In the genomic region with DNA sequence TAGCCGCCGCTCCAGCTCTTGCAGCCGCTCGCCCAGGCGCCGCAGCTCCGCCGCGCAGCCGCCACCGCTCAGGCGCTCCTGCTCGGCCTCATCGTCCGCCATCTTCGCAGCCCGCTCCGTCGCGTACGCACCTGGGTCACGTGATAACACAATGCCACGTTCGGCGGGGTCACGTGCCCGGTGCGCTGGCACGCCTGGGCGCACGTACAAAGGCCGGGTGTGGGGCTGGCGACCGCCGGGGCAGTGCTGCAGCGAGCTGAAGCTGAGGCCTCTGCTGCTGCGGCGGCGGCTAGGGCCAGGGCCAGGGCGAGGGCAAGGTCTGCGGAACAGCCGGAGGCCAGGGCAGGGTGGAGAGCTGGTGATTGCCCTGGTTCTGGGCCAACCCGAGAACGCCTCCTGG, we compare ENCODE assay signal across 8 mouse cellular contexts. TPM values are rescaled to one million over a fixed set of nuclear protein-coding genes. Genes with fewer than 3 reads are reported as not detected.
DNase-seq lines count a peak whose midpoint lies in the region; ATAC-seq and TF ChIP-seq lines count a peak whose summit lies in the region.

A gene (minus strand): TSS at position 143 of the 400 bp plus-strand sequence.

- peak; percentile 94; the same call in 1 of the 2 replicates for TF ChIP-seq POLR2A in olfactory bulb, adult 2 months (IDR thresholded peaks at IDR 0.05; ENCODE audit: insufficient read depth, low read depth, low read length)

- ATAC-seq in forebrain, postnatal 0 days, result peak; percentile 94
- peak; percentile 89 for ATAC-seq in lung, embryonic 15.5 days (ENCODE audit: borderline replicate concordance, extremely low read depth, low FRiP score, low TSS enrichment)

- H3K27me3 ChIP-seq in forebrain, postnatal 0 days (ENCODE audit: insufficient read depth, low read length), result no peaks in the 10 kb centered on the region
- H3K27me3 ChIP-seq in lung, embryonic 15.5 days, result no peaks in the 10 kb centered on the region

- H3K4me3 ChIP-seq in forebrain, postnatal 0 days (ENCODE audit: low read depth, low read length), result peak within 1 kb of the TSS; percentile 100
- peak within 1 kb of the TSS; percentile 98 for H3K4me3 ChIP-seq in lung, embryonic 15.5 days
- peak within 1 kb of the TSS; percentile 93 for H3K4me3 ChIP-seq in olfactory bulb, adult 2 months (ENCODE audit: insufficient read depth, low read depth, low read length)

- H3K9ac ChIP-seq in forebrain, postnatal 0 days, result peak within 1 kb of the TSS; percentile 94
- peak within 1 kb of the TSS; percentile 97 for H3K9ac ChIP-seq in lung, embryonic 15.5 days

- peak within 1 kb of the TSS; percentile 54 for H3K4me2 ChIP-seq in forebrain, postnatal 0 days (ENCODE audit: low read depth)
- peak within 1 kb of the TSS; percentile 73 for H3K4me2 ChIP-seq in lung, embryonic 15.5 days

- H3K36me3 ChIP-seq in forebrain, postnatal 0 days (ENCODE audit: insufficient read depth), result no peaks in the 10 kb centered on the region
- H3K36me3 ChIP-seq in lung, embryonic 15.5 days, result no peaks in the 10 kb centered on the region; the same call in 1 of the 2 replicates

- WGBS in forebrain, postnatal 0 days, result under 1% methylated on average over 43 of the region's 44 CpGs
- WGBS in lung, embryonic 15.5 days, result under 1% methylated on average over 42 of the region's 44 CpGs
- WGBS in olfactory bulb, adult 2 months, result 0% methylated on average over 44 of the region's 44 CpGs

- TF ChIP-seq CTCF in forebrain, postnatal 0 days (IDR thresholded peaks at IDR 0.05; ENCODE audit: low read depth), result no peak
- no peak for TF ChIP-seq CTCF in olfactory bulb, adult 2 months (IDR thresholded peaks at IDR 0.05; ENCODE audit: insufficient read depth, low read depth, low read length)

- peak; percentile 92 for DNase-seq in MN1 (ENCODE audit: low spot score)
- peak; percentile 94 for DNase-seq in cerebellum, adult 8-10 months
- DNase-seq in forebrain, postnatal 0 days, result peak; percentile 96
- peak; percentile 94 for DNase-seq in heart, postnatal 4 days
- peak; percentile 91 for DNase-seq in layer of hippocampus, adult 9-10 months (ENCODE audit: low spot score)
- peak; percentile 88 to 91 for DNase-seq in thymus, adult 18-20 months

- H3K27ac ChIP-seq in forebrain, postnatal 0 days (ENCODE audit: low read depth, low read length), result peak within 1 kb of the TSS; percentile 98
- H3K27ac ChIP-seq in lung, embryonic 15.5 days, result peak within 1 kb of the TSS; percentile 99
- peak within 1 kb of the TSS; percentile 97 for H3K27ac ChIP-seq in olfactory bulb, adult 2 months (ENCODE audit: insufficient read depth, low read depth, low read length)

- peaks cover 7% of the 10 kb centered on the region for H3K4me1 ChIP-seq in forebrain, postnatal 0 days (ENCODE audit: insufficient read depth)
- peaks cover 30% of the 10 kb centered on the region for H3K4me1 ChIP-seq in lung, embryonic 15.5 days
- H3K4me1 ChIP-seq in olfactory bulb, adult 2 months (ENCODE audit: control insufficient read depth, insufficient read depth, low read length), result peaks cover 10% of the 10 kb centered on the region

- no peaks in the 10 kb centered on the region for H3K9me3 ChIP-seq in forebrain, postnatal 0 days (ENCODE audit: low read length)
- no peaks in the 10 kb centered on the region for H3K9me3 ChIP-seq in lung, embryonic 15.5 days

RNA-seq across cellular contexts. Expression of the gene that starts here (rescaled TPM):
- 37.2 and 46.3 TPM in 2 replicates for total RNA-seq in forebrain, postnatal 0 days (2014; rRNA removed)
- 12.0 and 16.7 TPM in 2 replicates for polyA plus RNA-seq in forebrain, postnatal 0 days (2015; fragmentation: Nextera tagmentation; extraction: Ambion mirVana)
- 10 to 100 TPM; 23.4 to 24.6 TPM for total RNA-seq in heart, postnatal 4 days (2021)
- 16.2 and 16.7 TPM in 2 replicates for polyA plus RNA-seq in lung, embryonic 15.5 days (2015; fragmentation: Nextera tagmentation; extraction: Ambion mirVana)
- not detected in 2 replicates for polyA plus RNA-seq in olfactory bulb, adult 2 months (2012; ENCODE audit: insufficient read depth, insufficient read length, low replicate concordance, missing spikeins)

Comparison
In these comparisons a context has a peak if more than half of its experiments do, and no peak if none do; other contexts are left out.
1. Peak in every context shown above with its lines: DNase-seq, ATAC-seq, H3K4me3 ChIP-seq and H3K27ac ChIP-seq.